Mouse (Mus musculus) embryo, embryonic 10.5 days (tissue): ENCODE measurements at regions not wholly inside any gene's neighbourhood (a gene's known extent, or its start where the extent isn't known, plus 50 kb on each side); places are given as distances from the start of the nearest gene placed in this dataset.

Experiments used
- DNase-seq: peaks from one replicate; pipeline ENCODE4 v3.0.0-alpha.2; 2015; ENCODE audit warnings: low spot score

- DNase-seq, result peak; percentile 22
These were observed 102.3 kb downstream of the Gm26897 start for GRCm38 (mm10) chr5:111835737-111836667.

DNA sequence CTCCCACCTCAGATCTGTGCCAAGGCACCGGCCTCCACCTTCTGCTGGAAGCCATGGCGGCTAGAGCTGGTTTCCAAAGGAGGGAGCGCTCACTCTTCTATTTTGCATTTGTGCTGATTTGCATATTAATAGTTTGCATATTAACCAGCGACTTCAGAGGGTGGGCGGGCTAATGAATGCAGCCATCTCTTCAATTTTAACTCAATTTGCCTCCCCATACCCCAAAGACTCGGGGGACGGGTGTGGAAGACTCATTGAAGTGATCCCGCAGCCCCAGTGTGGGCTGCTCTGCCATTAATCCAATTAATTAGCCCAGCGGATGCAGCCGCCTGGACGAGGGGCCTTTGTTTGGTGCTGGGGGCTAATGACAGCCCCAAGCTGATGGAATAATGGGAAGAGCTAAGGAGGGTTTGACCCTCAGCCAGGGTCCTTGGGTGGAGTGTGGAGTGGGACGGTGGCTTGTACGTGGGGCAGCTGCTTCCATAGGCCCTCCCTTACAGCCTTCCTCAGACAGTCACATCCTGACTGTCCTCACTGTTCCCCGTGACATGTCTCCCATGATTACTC lies 103.0 kb downstream of the Gm26897 start:
- DNase-seq, result peak; percentile 26

- no peak for DNase-seq
These were observed 108.7 kb downstream of the Gm26897 start for GRCm38 (mm10) chr5:111842461-111842860.

DNA sequence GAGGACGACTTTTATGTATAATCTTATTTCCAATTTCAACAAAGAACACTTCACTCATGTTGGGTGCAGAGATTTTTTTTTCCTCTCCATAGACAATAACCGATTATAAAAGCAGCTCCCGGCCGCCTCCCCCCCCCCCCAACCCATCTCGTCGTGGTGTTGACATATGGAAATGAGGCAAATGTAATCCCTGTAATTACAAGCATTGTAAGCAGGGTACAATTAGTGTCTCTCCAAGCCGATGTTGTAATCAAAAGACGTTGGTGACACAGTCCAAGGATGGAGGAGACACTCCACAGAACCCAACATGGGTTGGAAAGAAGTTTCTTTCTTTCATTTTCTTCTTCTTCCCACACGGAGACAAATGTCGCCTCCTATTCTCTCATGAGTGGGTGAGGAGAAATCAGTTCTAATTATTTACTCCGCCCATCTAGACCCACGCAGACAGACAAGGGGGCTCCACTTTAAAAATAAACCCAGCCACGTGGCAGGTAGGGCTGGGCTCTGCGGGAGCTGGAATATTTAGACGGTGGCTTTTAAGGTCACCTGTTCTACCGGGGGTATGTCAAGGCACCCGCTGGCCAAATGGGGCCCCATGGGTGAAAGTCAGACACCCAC lies 110.0 kb downstream of the Gm26897 start:
- DNase-seq, result no peak

- no peak for DNase-seq
These were observed 110.8 kb downstream of the Gm26897 start for GRCm38 (mm10) chr5:111844528-111844927.

GRCm38 (mm10) chr5:111848917-111849316 lies 115.2 kb downstream of the Gm26897 start:
- DNase-seq, result no peak

GRCm38 (mm10) chr5:111852682-111853081 lies 119.0 kb downstream of the Gm26897 start:
- DNase-seq, result peak; percentile 59

GRCm38 (mm10) chr5:111855366-111855765 lies 121.6 kb downstream of the Gm26897 start:
- DNase-seq, result no peak

DNA sequence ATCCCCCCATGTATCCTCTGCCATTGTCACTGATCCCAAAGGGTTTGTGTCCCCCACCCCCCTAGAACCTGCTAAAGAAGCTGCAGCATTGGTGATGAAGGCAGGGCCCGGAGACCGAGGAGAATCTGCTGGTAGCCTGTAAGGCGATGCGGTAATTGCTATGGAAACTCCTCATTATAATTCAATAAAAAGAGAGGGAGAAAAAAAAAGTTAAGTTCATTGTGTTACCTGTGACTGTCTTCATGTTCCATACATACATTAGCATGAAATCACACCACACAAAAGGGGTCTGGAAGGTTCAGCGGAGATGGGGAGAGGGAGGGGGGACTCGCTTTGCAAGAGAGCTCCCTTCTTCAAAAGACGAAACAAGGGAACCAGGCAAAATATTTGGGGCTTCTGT lies 123.5 kb downstream of the Gm26897 start:
- no peak for DNase-seq

- no peak for DNase-seq
These were observed 126.7 kb downstream of the Gm26897 start for GRCm38 (mm10) chr5:111860436-111860835.

DNA sequence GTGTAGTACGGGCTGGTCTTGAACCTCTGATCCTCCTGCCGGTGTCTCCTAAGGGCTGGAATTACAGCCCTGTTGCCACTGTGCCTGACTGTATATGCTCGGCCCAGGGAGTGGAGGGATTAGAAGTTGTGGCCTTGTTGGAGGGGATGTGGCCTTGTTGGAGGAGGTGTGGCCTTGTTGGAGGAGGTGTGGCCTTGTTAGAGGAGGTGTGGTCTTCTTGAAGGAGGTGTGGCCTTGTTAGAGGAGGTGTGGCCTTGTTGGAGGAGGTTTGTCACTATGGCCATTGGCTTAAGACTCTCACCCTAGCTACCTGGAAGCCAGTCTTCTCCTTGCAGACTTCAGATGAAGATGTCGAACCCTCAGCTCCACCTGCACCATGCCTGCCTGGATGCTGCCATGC lies 128.6 kb downstream of the Gm26897 start:
- DNase-seq, result no peak

DNA sequence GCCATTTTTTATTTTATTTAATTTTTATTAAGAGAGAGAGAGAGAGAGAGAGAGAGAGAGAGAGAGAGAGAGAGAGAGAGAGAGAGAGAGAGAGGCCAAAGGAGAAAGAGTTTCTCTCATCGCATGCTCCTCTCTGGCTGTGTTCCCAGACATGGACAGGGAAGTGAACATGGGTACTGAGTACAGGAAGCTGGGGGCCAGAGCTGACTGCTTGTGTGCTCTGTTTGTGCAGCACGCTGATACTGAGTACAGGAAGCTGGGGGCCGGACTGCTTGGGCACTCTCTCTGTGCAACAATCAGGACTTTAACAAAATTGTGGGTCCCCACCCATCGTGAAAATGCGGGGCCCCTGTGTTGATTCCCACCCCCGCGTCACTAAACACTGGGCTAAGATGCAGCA lies 130.2 kb downstream of the Gm26897 start:
- DNase-seq, result no peak

GRCm38 (mm10) chr5:111864606-111865005 lies 130.9 kb downstream of the Gm26897 start:
- no peak for DNase-seq

- DNase-seq, result no peak
These were observed 135.3 kb downstream of the Gm26897 start for GRCm38 (mm10) chr5:111869011-111869410.

GRCm38 (mm10) chr5:111877165-111877793 lies 143.6 kb downstream of the Gm26897 start:
- DNase-seq, result peak; percentile 84

- no peak for DNase-seq
These were observed 145.3 kb downstream of the Gm26897 start for GRCm38 (mm10) chr5:111879044-111879443.

DNA sequence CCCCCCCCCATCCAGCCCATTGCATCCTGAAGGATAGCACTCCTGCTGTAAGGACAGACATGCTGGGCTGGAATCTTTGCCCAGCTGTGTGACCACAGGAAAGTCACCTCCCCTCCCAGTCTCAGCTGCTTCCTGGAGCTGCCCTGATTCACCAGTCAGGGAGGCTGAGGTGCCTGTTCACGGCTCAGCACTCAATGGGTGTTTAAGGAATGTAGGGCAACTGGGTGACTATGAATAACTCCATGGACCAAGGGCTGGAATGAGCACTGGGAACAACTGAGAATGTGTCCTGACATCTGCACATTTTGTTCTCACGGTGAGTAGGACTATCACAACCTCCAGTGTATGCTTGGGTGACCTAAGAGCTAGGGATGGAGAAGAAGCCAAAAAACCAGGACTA lies 146.5 kb downstream of the Gm26897 start:
- DNase-seq, result no peak

DNA sequence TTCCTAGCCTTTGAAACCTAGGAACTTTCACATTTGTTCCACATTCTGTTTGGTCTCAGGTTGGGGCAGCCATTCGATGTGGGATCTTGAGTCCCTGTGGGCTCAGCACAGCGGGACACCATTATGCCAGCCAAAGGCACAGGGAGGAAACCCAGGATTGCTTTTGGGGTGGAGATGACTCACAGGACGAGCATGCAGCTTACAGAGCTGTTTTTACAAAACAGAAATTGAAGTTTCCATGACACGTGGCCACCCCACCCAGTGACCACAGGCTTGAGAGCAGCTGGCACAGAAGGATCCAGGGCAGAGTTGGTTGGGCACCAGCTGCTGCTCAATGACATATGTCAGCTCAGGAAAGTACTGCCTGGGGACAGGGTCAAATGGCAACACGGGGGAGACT lies 147.8 kb downstream of the Gm26897 start:
- no peak for DNase-seq

DNA sequence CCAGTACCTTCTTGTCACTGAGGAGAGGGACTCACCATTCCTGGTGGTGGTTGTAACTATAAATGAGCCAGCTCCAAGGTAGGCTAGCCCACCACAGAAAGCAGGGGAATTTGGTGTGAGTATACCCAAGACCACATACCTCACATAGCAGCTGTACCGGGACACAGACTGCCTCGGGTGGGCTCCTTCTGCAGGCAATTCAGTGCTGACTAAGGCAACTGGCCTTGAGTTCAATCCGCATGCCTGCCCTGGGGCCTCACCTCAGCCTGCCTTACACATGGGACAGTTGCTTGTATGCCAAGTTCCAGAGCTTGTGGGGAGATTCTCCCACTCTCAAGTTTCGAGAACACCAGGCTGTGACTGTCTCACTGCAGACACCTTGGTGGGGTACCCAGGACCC lies 153.6 kb downstream of the Gm26897 start:
- DNase-seq, result no peak

GRCm38 (mm10) chr5:111890800-111891199 lies 157.1 kb downstream of the Gm26897 start:
- peak; percentile 73 for DNase-seq

- peak; percentile 37 for DNase-seq
These were observed 157.6 kb downstream of the Gm26897 start for GRCm38 (mm10) chr5:111891261-111891693.

DNA sequence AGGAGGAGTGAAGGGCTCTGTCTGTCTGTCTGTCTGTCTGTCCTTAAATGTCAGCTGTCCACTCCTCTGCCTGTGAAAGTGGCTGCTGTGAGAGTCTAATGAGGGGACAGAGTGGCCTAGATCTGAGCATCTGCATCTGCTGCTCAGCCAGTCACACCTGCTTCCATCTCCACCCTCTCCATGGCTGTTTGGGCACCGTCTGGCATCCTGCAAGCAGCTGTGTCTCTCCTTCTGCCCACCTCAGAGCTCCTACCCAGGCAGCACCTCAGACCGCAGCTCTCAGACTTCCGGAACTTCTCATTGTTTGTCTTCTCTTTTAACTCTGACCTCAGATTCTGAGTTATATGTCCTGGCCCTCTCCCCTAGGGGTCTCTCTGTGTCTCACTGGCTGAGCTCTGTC lies 159.2 kb downstream of the Gm26897 start:
- no peak for DNase-seq
